Mouse (Mus musculus) heart, postnatal 0 days (tissue): ENCODE measurements around the gene Olfr1340. TPM values are rescaled to one million over a fixed set of nuclear protein-coding genes. Genes with fewer than 3 reads are reported as not detected.

Source experiments
- ATAC-seq: fragments of 200-750 bp; cut with Nextera tagmentation; 2 replicates; pipeline ENCODE4 v1.8.0; 2017; ENCODE audit warnings: low read depth, moderate number of reproducible peaks, moderate library complexity; ENCODE audit not compliant: insufficient read depth
- DNase-seq: peaks from one replicate; pipeline ENCODE4 v3.0.0-alpha.2; 2016; ENCODE audit warnings: low spot score
- H3K27ac ChIP-seq: fragments of 300-500 bp; sonication (generic); 2 replicates; pipeline ENCODE4 v1.5.1; 2014; ENCODE audit warnings: low read depth, mild to moderate bottlenecking
- H3K27me3 ChIP-seq: fragments of 300-500 bp; sonication (generic); 2 replicates; pipeline ENCODE4 v1.6.1; 2014; ENCODE audit warnings: low read length, mixed read lengths; ENCODE audit not compliant: control insufficient read depth, insufficient read depth
- H3K36me3 ChIP-seq: fragments of 300-500 bp; sonication (generic); replicated peaks from 2 replicates; pipeline ENCODE4 v1.6.1; 2014; ENCODE audit warnings: low read length, mixed read lengths; ENCODE audit not compliant: control insufficient read depth, insufficient read depth
- H3K4me1 ChIP-seq: fragments of 300-500 bp; sonication (generic); 2 replicates; pipeline ENCODE4 v1.6.1; 2014; ENCODE audit warnings: antibody characterized with exemption; ENCODE audit not compliant: control insufficient read depth, insufficient read depth
- H3K4me2 ChIP-seq: fragments of 300-500 bp; sonication (generic); 2 replicates; pipeline ENCODE4 v1.6.1; 2014; ENCODE audit warnings: low read depth, mild to moderate bottlenecking, low read length, moderate library complexity
- H3K4me3 ChIP-seq: fragments of 300-500 bp; sonication (generic); 2 replicates; pipeline ENCODE4 v1.5.1; 2014; ENCODE audit warnings: low read depth, low read length
- H3K9ac ChIP-seq: fragments of 300-500 bp; sonication (generic); replicated peaks from 2 replicates; pipeline ENCODE4 v1.6.1; 2014; ENCODE audit warnings: low read depth, low read length, mixed read lengths
- H3K9me3 ChIP-seq: fragments of 300-500 bp; sonication (generic); replicated peaks from 2 replicates; pipeline ENCODE4 v1.6.1; 2016; ENCODE audit warnings: low read length; ENCODE audit not compliant: control insufficient read depth
- CTCF ChIP-seq: IDR thresholded peaks from 2 replicates; pipeline ENCODE4 v1.5.1; 2016; ENCODE audit warnings: antibody characterized with exemption, control low read depth, low read depth
- EP300 ChIP-seq: IDR thresholded peaks from 2 replicates; pipeline ENCODE4 v1.6.1; 2016; ENCODE audit warnings: antibody characterized with exemption, low read depth
- WGBS: fragments of 180-500 bp; shearing (Covaris S2); extraction: QIAGEN DNeasy Blood & Tissue Kit; methylation state at CpG from one replicate; pipeline ENCODE4 v1.1.7; 2014; 5-methylcytosine and 5-hydroxymethylcytosine counted together
- polyA plus RNA-seq: library from polyadenylated mRNA; unstranded; fragments of >200 nt; fragmentation: Nextera tagmentation; extraction: Ambion mirVana; gene quantifications from 2 replicates; pipeline ENCODE4 v1.2.1, GENCODE M21; 2015
- total RNA-seq: library from RNA; depleted of rRNA; stranded (reverse); fragments of >200 nt; gene quantifications from 2 replicates; pipeline ENCODE4 v1.2.3, GENCODE M21; 2014; ENCODE audit warnings: low replicate concordance; rRNA removed

Olfr1340 gene
- total and polyA plus RNA-seq, 2 experiments from 2014 or later: not detected

- Histone ChIP-seq H3K36me3 (no peaks in the 10 kb centered on the region), H3K9ac (no peak overlapping the region), H3K4me2 (no peak overlapping the region), H3K27ac (no peak overlapping the region), H3K4me1 (no peaks in the 10 kb centered on the region), H3K4me3 (no peak overlapping the region), H3K27me3 (0 out of 2 replicates have a peak, but pooled peaks cover 12% of the 10 kb centered on the region), H3K9me3 (no peaks in the 10 kb centered on the region)
- TF ChIP-seq CTCF (no peak), EP300 (no peak)
- DNase-seq (no peak), ATAC-seq (no peak)
- 9% methylated on average over 16 of the region's 16 CpGs for WGBS
Measured at GRCm38 (mm10) chr4:118741881-118742280, 21.9 kb downstream of the Olfr1340 start.

GRCm38 (mm10) chr4:118758637-118759036 is 38.7 kb downstream of the Olfr1340 start, which contains the start of gene Olfr1338:
Gene Olfr1338, minus strand, starts transcription at chr4:118758737.
- ATAC-seq (no peak), DNase-seq (no peak)
- Histone ChIP-seq H3K4me3 (no peak within 1 kb of the TSS), H3K36me3 (no peaks in the 10 kb centered on the region), H3K9me3 (no peaks in the 10 kb centered on the region), H3K27ac (no peak within 1 kb of the TSS), H3K9ac (no peak within 1 kb of the TSS), H3K4me1 (no peaks in the 10 kb centered on the region), H3K4me2 (no peak within 1 kb of the TSS), H3K27me3 (no peaks in the 10 kb centered on the region)
- TF ChIP-seq EP300: no peak
- no peak for TF ChIP-seq CTCF
- WGBS: 52% methylated on average over 1 of the region's 1 CpGs

Other genes starting within 250 kb of the Olfr1340 start
- gene Tie1, start 230.1 kb upstream of the Olfr1340 start, total RNA-seq: 116 and 120 TPM in 2 replicates
- 43.4 and 48.0 TPM in 2 replicates for gene Tie1, start 230.1 kb upstream of the Olfr1340 start, polyA plus RNA-seq
- not detected in 2 replicates for gene 2610528J11Rik, start 193.1 kb upstream of the Olfr1340 start, total RNA-seq
- gene 2610528J11Rik, start 193.1 kb upstream of the Olfr1340 start, polyA plus RNA-seq: 0.12 TPM in 1 of 2 replicates, not detected in the other
- gene Tmem125, start 176.1 kb upstream of the Olfr1340 start, total RNA-seq: 1.5 and 7.3 TPM in 2 replicates
- 0.26 and 0.27 TPM in 2 replicates for gene Tmem125, start 176.1 kb upstream of the Olfr1340 start, polyA plus RNA-seq
- gene Cfap57, start 99.4 kb upstream of the Olfr1340 start, total RNA-seq: 0.12 TPM in 1 of 2 replicates, not detected in the other
- gene Cfap57, start 99.4 kb upstream of the Olfr1340 start, polyA plus RNA-seq: 0.07 and 0.11 TPM in 2 replicates
- gene Ebna1bp2, start 99.3 kb upstream of the Olfr1340 start, total RNA-seq: 5.9 and 49.2 TPM in 2 replicates
- 64.4 and 68.9 TPM in 2 replicates for gene Ebna1bp2, start 99.3 kb upstream of the Olfr1340 start, polyA plus RNA-seq
- not detected in 2 replicates for gene Olfr62, start 61.2 kb upstream of the Olfr1340 start, total RNA-seq
- gene Olfr62, start 61.2 kb upstream of the Olfr1340 start, polyA plus RNA-seq: not detected in 2 replicates
- gene Olfr1342, start 27.4 kb upstream of the Olfr1340 start, total RNA-seq: not detected in 2 replicates
- not detected in 2 replicates for gene Olfr1342, start 27.4 kb upstream of the Olfr1340 start, polyA plus RNA-seq
- not detected in 2 replicates for gene Olfr1341, start 16.6 kb upstream of the Olfr1340 start, total RNA-seq
- not detected in 2 replicates for gene Olfr1341, start 16.6 kb upstream of the Olfr1340 start, polyA plus RNA-seq
- not detected in 2 replicates for gene Olfr1339, start 12.0 kb downstream of the Olfr1340 start, total RNA-seq
- gene Olfr1339, start 12.0 kb downstream of the Olfr1340 start, polyA plus RNA-seq: not detected in 2 replicates
- gene Olfr1338, start 38.6 kb downstream of the Olfr1340 start, total RNA-seq: not detected in 2 replicates
- not detected in 2 replicates for gene Olfr1338, start 38.6 kb downstream of the Olfr1340 start, polyA plus RNA-seq
- not detected in 2 replicates for gene Olfr1337, start 62.4 kb downstream of the Olfr1340 start, total RNA-seq
- gene Olfr1337, start 62.4 kb downstream of the Olfr1340 start, polyA plus RNA-seq: not detected in 2 replicates
- gene Olfr1335, start 89.8 kb downstream of the Olfr1340 start, total RNA-seq: not detected in 2 replicates
- not detected in 2 replicates for gene Olfr1335, start 89.8 kb downstream of the Olfr1340 start, polyA plus RNA-seq
- not detected in 2 replicates for gene Olfr1333, start 116.1 kb downstream of the Olfr1340 start, total RNA-seq
- gene Olfr1333, start 116.1 kb downstream of the Olfr1340 start, polyA plus RNA-seq: not detected in 2 replicates
- not detected in 2 replicates for gene Olfr1331, start 144.5 kb downstream of the Olfr1340 start, total RNA-seq
- not detected in 2 replicates for gene Olfr1331, start 144.5 kb downstream of the Olfr1340 start, polyA plus RNA-seq
- not detected in 2 replicates for gene Olfr1330, start 168.5 kb downstream of the Olfr1340 start, total RNA-seq
- 0.14 and 0.22 TPM in 2 replicates for gene Olfr1330, start 168.5 kb downstream of the Olfr1340 start, polyA plus RNA-seq
- gene Olfr1329, start 197.3 kb downstream of the Olfr1340 start, total RNA-seq: not detected in 2 replicates
- gene Olfr1329, start 197.3 kb downstream of the Olfr1340 start, polyA plus RNA-seq: not detected in 2 replicates
- gene Olfr1328, start 218.5 kb downstream of the Olfr1340 start, total RNA-seq: not detected in 2 replicates
- gene Olfr1328, start 218.5 kb downstream of the Olfr1340 start, polyA plus RNA-seq: not detected in 2 replicates
- not detected in 2 replicates for gene Lao1, start 241.4 kb downstream of the Olfr1340 start, total RNA-seq
- 0.10 TPM in 1 of 2 replicates, not detected in the other for gene Lao1, start 241.4 kb downstream of the Olfr1340 start, polyA plus RNA-seq